Mouse (Mus musculus): ENCODE measurements around the gene Abcf3. TPM values are rescaled to one million over a fixed set of nuclear protein-coding genes. Genes with fewer than 3 reads are reported as not detected.

The Abcf3 gene
- polyA plus RNA-seq, 1 experiment from 2014 or later = 60.0 TPM

- peak overlapping the region; percentile 82 for H3K4me2 ChIP-seq
- peak overlapping the region; percentile 88 for H3K9ac ChIP-seq
- whole genome bisulfite sequencing = 45% methylated on average over 9 of the region's 9 CpGs
- H3K4me1 ChIP-seq = peaks cover 19% of the 10 kb centered on the region
- peak overlapping the region; percentile 86 for H3K4me3 ChIP-seq
- H3K9me3 ChIP-seq = no peaks in the 10 kb centered on the region
- H3K27me3 ChIP-seq = no peaks in the 10 kb centered on the region
- ATAC-seq (ENCODE audit: insufficient number of reproducible peaks, low FRiP score, low TSS enrichment, low read depth) = no peak
- no peak overlapping the region for H3K27ac ChIP-seq
- peaks cover 57% of the 10 kb centered on the region for H3K36me3 ChIP-seq
These were observed 784 bp downstream of the Abcf3 start for GRCm38 (mm10) chr16:20549161-20549560.

- H3K4me3 ChIP-seq = no peak overlapping the region
- H3K9ac ChIP-seq = no peak overlapping the region
- H3K4me1 ChIP-seq = peaks cover 19% of the 10 kb centered on the region
- H3K27me3 ChIP-seq = no peaks in the 10 kb centered on the region
- no peak for ATAC-seq (ENCODE audit: insufficient number of reproducible peaks, low FRiP score, low TSS enrichment, low read depth)
- no peaks in the 10 kb centered on the region for H3K9me3 ChIP-seq
- WGBS = 94% methylated on average over 5 of the region's 5 CpGs
- no peak overlapping the region for H3K4me2 ChIP-seq
- peaks cover 57% of the 10 kb centered on the region for H3K36me3 ChIP-seq
- H3K27ac ChIP-seq = no peak overlapping the region
These were observed 3.3 kb downstream of the Abcf3 start for GRCm38 (mm10) chr16:20551691-20552090.

GRCm38 (mm10) chr16:20552594-20552993 lies 4.2 kb downstream of the Abcf3 start:
- Histone ChIP-seq H3K4me1 (peaks cover 12% of the 10 kb centered on the region), H3K27me3 (no peaks in the 10 kb centered on the region), H3K4me2 (no peak overlapping the region), H3K36me3 (peaks cover 65% of the 10 kb centered on the region), H3K4me3 (no peak overlapping the region), H3K9ac (no peak overlapping the region), H3K27ac (no peak overlapping the region), H3K9me3 (no peaks in the 10 kb centered on the region)
- WGBS = 90% methylated on average over 1 of the region's 1 CpGs
- ATAC-seq (ENCODE audit: insufficient number of reproducible peaks, low FRiP score, low TSS enrichment, low read depth) = no peak

GRCm38 (mm10) chr16:20555000-20555399 lies 6.6 kb downstream of the Abcf3 start:
- Histone ChIP-seq H3K4me3 (no peak overlapping the region), H3K27ac (no peak overlapping the region), H3K4me1 (no peaks in the 10 kb centered on the region), H3K36me3 (peaks cover 84% of the 10 kb centered on the region), H3K27me3 (no peaks in the 10 kb centered on the region), H3K9ac (no peak overlapping the region), H3K4me2 (no peak overlapping the region), H3K9me3 (no peaks in the 10 kb centered on the region)
- 88% methylated on average over 6 of the region's 6 CpGs for WGBS
- ATAC-seq (ENCODE audit: insufficient number of reproducible peaks, low FRiP score, low TSS enrichment, low read depth) = no peak

GRCm38 (mm10) chr16:20557381-20557780 lies 9.0 kb downstream of the Abcf3 start:
- 60% methylated on average over 7 of the region's 7 CpGs for WGBS
- no peak overlapping the region for H3K4me2 ChIP-seq
- ATAC-seq (ENCODE audit: insufficient number of reproducible peaks, low FRiP score, low TSS enrichment, low read depth) = no peak

GRCm38 (mm10) chr16:20565075-20565474 lies 16.7 kb downstream of the Abcf3 start:
- WGBS = 74% methylated on average over 1 of the region's 1 CpGs

More at GRCm38 (mm10) chr16:20557381-20557780, 9.0 kb downstream of the Abcf3 start:
- no peaks in the 10 kb centered on the region for H3K27me3 ChIP-seq
- H3K9ac ChIP-seq = no peak overlapping the region
- no peak overlapping the region for H3K27ac ChIP-seq
- no peaks in the 10 kb centered on the region for H3K9me3 ChIP-seq
- H3K36me3 ChIP-seq = peaks cover 86% of the 10 kb centered on the region
- no peak overlapping the region for H3K4me3 ChIP-seq
- no peaks in the 10 kb centered on the region for H3K4me1 ChIP-seq

GRCm38 (mm10) chr16:20589366-20589938 lies 41.1 kb downstream of the Abcf3 start, which contains the start of gene Vwa5b2:
Vwa5b2 (plus strand) TSS chr16:20589471.
- 2% methylated on average over 24 of the region's 24 CpGs for WGBS
- peak within 1 kb of the TSS; percentile 21 for H3K9ac ChIP-seq
- no peaks in the 10 kb centered on the region for H3K9me3 ChIP-seq
- peak within 1 kb of the TSS; percentile 94 for H3K4me2 ChIP-seq
- H3K36me3 ChIP-seq = no peaks in the 10 kb centered on the region
- H3K27me3 ChIP-seq = peaks cover 61% of the 10 kb centered on the region
- peak; percentile 69 for ATAC-seq (ENCODE audit: insufficient number of reproducible peaks, low FRiP score, low TSS enrichment, low read depth)
- H3K4me1 ChIP-seq = peaks cover 23% of the 10 kb centered on the region
- H3K27ac ChIP-seq = no peak within 1 kb of the TSS
- peak within 1 kb of the TSS; percentile 52 for H3K4me3 ChIP-seq

More at GRCm38 (mm10) chr16:20565075-20565474, 16.7 kb downstream of the Abcf3 start:
- Histone ChIP-seq H3K27me3 (no peaks in the 10 kb centered on the region), H3K4me1 (no peaks in the 10 kb centered on the region), H3K9ac (no peak overlapping the region), H3K4me3 (no peak overlapping the region), H3K4me2 (no peak overlapping the region), H3K36me3 (peaks cover 31% of the 10 kb centered on the region), H3K27ac (no peak overlapping the region), H3K9me3 (no peaks in the 10 kb centered on the region)
- no peak for ATAC-seq (ENCODE audit: insufficient number of reproducible peaks, low FRiP score, low TSS enrichment, low read depth)

GRCm38 (mm10) chr16:20589939-20590679 lies 41.7 kb downstream of the Abcf3 start:
- ATAC-seq (ENCODE audit: insufficient number of reproducible peaks, low FRiP score, low TSS enrichment, low read depth) = peak; percentile 57
- Histone ChIP-seq H3K9ac (peak overlapping the region; percentile 21), H3K27ac (no peak overlapping the region), H3K27me3 (peaks cover 65% of the 10 kb centered on the region), H3K36me3 (no peaks in the 10 kb centered on the region), H3K4me3 (peak overlapping the region; percentile 52), H3K4me2 (peak overlapping the region; percentile 94), H3K4me1 (peaks cover 23% of the 10 kb centered on the region), H3K9me3 (no peaks in the 10 kb centered on the region)
- under 1% methylated on average over 37 of the region's 39 CpGs for WGBS

- 2% methylated on average over 17 of the region's 17 CpGs for WGBS
- no peak for ATAC-seq (ENCODE audit: insufficient number of reproducible peaks, low FRiP score, low TSS enrichment, low read depth)
- Histone ChIP-seq H3K9ac (no peak overlapping the region), H3K27ac (no peak overlapping the region), H3K4me1 (peaks cover 23% of the 10 kb centered on the region), H3K36me3 (no peaks in the 10 kb centered on the region), H3K4me3 (peak overlapping the region; percentile 52), H3K27me3 (peaks cover 69% of the 10 kb centered on the region), H3K9me3 (no peaks in the 10 kb centered on the region), H3K4me2 (peak overlapping the region; percentile 94)
These were observed 42.3 kb downstream of the Abcf3 start for GRCm38 (mm10) chr16:20590680-20591038.

- Histone ChIP-seq H3K27me3 (peaks cover 74% of the 10 kb centered on the region), H3K4me1 (peaks cover 23% of the 10 kb centered on the region), H3K4me3 (peak overlapping the region; percentile 52), H3K9ac (no peak overlapping the region), H3K4me2 (peak overlapping the region; percentile 94; the same call in 1 of the 2 replicates), H3K9me3 (no peaks in the 10 kb centered on the region), H3K36me3 (no peaks in the 10 kb centered on the region), H3K27ac (no peak overlapping the region)
- no peak for ATAC-seq (ENCODE audit: insufficient number of reproducible peaks, low FRiP score, low TSS enrichment, low read depth)
- WGBS = 3% methylated on average over 48 of the region's 48 CpGs
These were observed 42.8 kb downstream of the Abcf3 start for GRCm38 (mm10) chr16:20591076-20591705.

GRCm38 (mm10) chr16:20595060-20595673 lies 46.8 kb downstream of the Abcf3 start:
- H3K4me1 ChIP-seq = peaks cover 13% of the 10 kb centered on the region
- H3K4me3 ChIP-seq = no peak overlapping the region
- no peak for ATAC-seq (ENCODE audit: insufficient number of reproducible peaks, low FRiP score, low TSS enrichment, low read depth)
- H3K9me3 ChIP-seq = no peaks in the 10 kb centered on the region
- H3K27ac ChIP-seq = no peak overlapping the region
- 84% methylated on average over 7 of the region's 7 CpGs for WGBS
- H3K27me3 ChIP-seq = peaks cover 57% of the 10 kb centered on the region
- H3K4me2 ChIP-seq = no peak overlapping the region
- H3K36me3 ChIP-seq = no peaks in the 10 kb centered on the region
- H3K9ac ChIP-seq = no peak overlapping the region

- WGBS = 85% methylated on average over 4 of the region's 4 CpGs
- no peak overlapping the region for H3K9ac ChIP-seq
- no peak overlapping the region for H3K4me3 ChIP-seq
- no peak overlapping the region for H3K4me2 ChIP-seq
- no peaks in the 10 kb centered on the region for H3K9me3 ChIP-seq
- no peak for ATAC-seq (ENCODE audit: insufficient number of reproducible peaks, low FRiP score, low TSS enrichment, low read depth)
- H3K27ac ChIP-seq = no peak overlapping the region
- peaks cover 7% of the 10 kb centered on the region for H3K4me1 ChIP-seq
- peaks cover 51% of the 10 kb centered on the region for H3K27me3 ChIP-seq
- no peaks in the 10 kb centered on the region for H3K36me3 ChIP-seq
These were observed 47.4 kb downstream of the Abcf3 start for GRCm38 (mm10) chr16:20595737-20596136.
